Mouse (Mus musculus) lung, adult 2 months (tissue): ENCODE data around the gene Atf7ip2.

Experiments
- CTCF ChIP-seq: fragments of 200-500 bp; IDR thresholded peaks from 2 replicates; pipeline ENCODE4 v1.5.1; 2011; ENCODE audit warnings: mild to moderate bottlenecking, low read length, control low read depth; ENCODE audit not compliant: insufficient read depth
- POLR2A ChIP-seq: fragments of 200-500 bp; IDR thresholded peaks from 2 replicates; pipeline ENCODE4 v1.6.1; 2011; ENCODE audit warnings: low read depth, mild to moderate bottlenecking, control low read depth, low read length, borderline replicate concordance; ENCODE audit errors: extremely low read depth

DNA sequence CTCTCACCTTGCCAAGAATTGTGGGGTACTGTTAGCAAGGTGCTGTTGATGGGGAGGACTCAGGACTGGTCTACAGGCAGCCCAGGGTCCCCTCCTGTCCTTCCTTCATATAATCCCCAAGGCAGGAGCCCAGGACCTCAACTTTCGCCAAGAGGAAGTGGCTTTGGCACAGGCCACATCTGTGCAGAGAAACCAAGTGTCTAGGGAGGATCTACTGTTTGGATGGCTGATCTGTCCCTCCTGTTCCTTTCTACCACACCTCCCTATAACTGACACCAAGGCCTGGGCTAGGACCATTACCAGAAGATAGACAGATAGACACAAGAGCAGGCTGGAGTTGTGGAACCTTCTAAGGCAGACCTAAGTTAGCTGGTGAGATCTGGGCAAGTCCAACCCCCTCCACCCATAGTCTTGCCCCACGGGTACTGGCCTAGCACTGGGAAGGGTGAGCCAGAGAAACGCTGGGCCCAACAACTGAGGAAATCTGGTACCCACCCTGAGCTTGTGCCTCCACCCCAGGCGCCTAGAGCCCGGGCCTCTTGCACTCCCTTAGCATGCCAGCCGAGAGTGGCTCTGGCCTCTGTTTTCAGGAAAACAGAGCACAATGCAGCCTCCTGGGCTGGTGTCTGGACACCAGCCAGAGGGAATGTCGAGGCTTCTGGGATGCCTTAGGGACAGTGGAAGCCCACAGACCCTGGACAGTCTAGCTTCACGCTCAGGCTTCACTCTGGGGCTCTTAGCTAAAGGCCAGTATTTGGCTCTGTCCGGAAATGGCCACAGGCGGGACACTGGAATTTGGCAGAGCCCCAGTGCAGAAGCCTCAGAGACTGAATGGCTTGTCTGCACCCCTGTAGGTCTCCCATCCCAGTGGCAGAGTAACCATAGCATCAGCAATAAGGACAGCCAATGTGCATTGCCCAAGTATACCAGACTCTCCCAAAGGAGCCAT is 105.5 kb downstream of the Atf7ip2 start:
- TF ChIP-seq CTCF = no peak
- no peak for TF ChIP-seq POLR2A
